Mouse (Mus musculus) telencephalon, adult 2 months (tissue): ENCODE results near the gene Polr3c.
"Not testable (repeated sequence)": the region's sequence is repeated elsewhere in the genome, so short reads cannot be mapped to it uniquely, and the experiment has no call there.

ENCODE experiments used
- DNase-seq: peaks from one replicate; pipeline ENCODE4 v3.0.0-alpha.2; 2011; ENCODE audit warnings: low read depth, low spot score

Polr3c gene

GRCm38 (mm10) chr3:96708684-96709064 is 18.8 kb downstream of the Polr3c start:
- DNase-seq: no peak

- no peak for DNase-seq
Observed at GRCm38 (mm10) chr3:96707903-96708683, 19.3 kb downstream of the Polr3c start, which contains the start of gene Nudt17. Nudt17 (minus strand) TSS chr3:96708562.

GRCm38 (mm10) chr3:96706984-96707383 is 20.4 kb downstream of the Polr3c start:
- no peak for DNase-seq

- no peak for DNase-seq
Observed at GRCm38 (mm10) chr3:96706217-96706616, 21.2 kb downstream of the Polr3c start.

GRCm38 (mm10) chr3:96704778-96705177 is 22.6 kb downstream of the Polr3c start:
- DNase-seq: no peak

- DNase-seq: no peak
Observed at GRCm38 (mm10) chr3:96701003-96701402, 26.4 kb downstream of the Polr3c start.

- no peak for DNase-seq
Observed at GRCm38 (mm10) chr3:96700376-96700775, 27.1 kb downstream of the Polr3c start.

- DNase-seq: no peak
Observed at GRCm38 (mm10) chr3:96698993-96699690, 28.3 kb downstream of the Polr3c start.

- DNase-seq: peak; percentile 55
Observed at GRCm38 (mm10) chr3:96696766-96697732, 30.4 kb downstream of the Polr3c start.

GRCm38 (mm10) chr3:96696198-96696765 is 31.1 kb downstream of the Polr3c start, which contains the start of gene Pias3:
Pias3 (plus strand) TSS chr3:96696384.
- no peak for DNase-seq

- no peak for DNase-seq
Observed at GRCm38 (mm10) chr3:96693579-96693978, 33.8 kb downstream of the Polr3c start.

GRCm38 (mm10) chr3:96692506-96692905 is 34.9 kb downstream of the Polr3c start:
- DNase-seq: no peak

- no peak for DNase-seq
Observed at GRCm38 (mm10) chr3:96690298-96690697, 37.1 kb downstream of the Polr3c start.

- no peak for DNase-seq
Observed at GRCm38 (mm10) chr3:96688854-96689253, 38.6 kb downstream of the Polr3c start.

GRCm38 (mm10) chr3:96686057-96686456 is 41.4 kb downstream of the Polr3c start:
- not testable (repeated sequence) for DNase-seq

GRCm38 (mm10) chr3:96684822-96685156 is 42.6 kb downstream of the Polr3c start:
- no peak for DNase-seq

GRCm38 (mm10) chr3:96684151-96684821 is 43.1 kb downstream of the Polr3c start:
- no peak for DNase-seq

- DNase-seq: no peak
Observed at GRCm38 (mm10) chr3:96683496-96683895, 43.9 kb downstream of the Polr3c start.

- no peak for DNase-seq
Observed at GRCm38 (mm10) chr3:96680269-96680956, 47.0 kb downstream of the Polr3c start.

GRCm38 (mm10) chr3:96679159-96679674 is 48.2 kb downstream of the Polr3c start:
- DNase-seq: no peak
